In genomic region chr7:45465549-45465948, GRCm38 (mm10) we compare ENCODE assay signal across 9 mouse cellular contexts. TPM values are rescaled to one million over a fixed set of nuclear protein-coding genes. Genes with fewer than 3 reads are reported as not detected.
DNase-seq lines count a peak whose midpoint lies in the region; ATAC-seq lines count a peak whose summit lies in the region.
"Had no signal": no experiment of that assay in that cellular context is flagged by ENCODE, and none has a peak within 500 bp of the region (broad histone marks: within the 10 kb centered on the region; RNA-seq: fewer than 3 reads in every experiment).

No protein-coding gene starts in this region.

- intact Hi-C loops in left cerebral cortex, postnatal 25 days (cut with DNase I), result loop anchor here (10.0 kb wide), 1 partner anchor 239 kb away; the partner anchor contains the start of gene Dbp
- intact Hi-C loops in left cerebral cortex, postnatal 4 days (cut with DNase I), result no loop called here

- peak overlapping the region; percentile 92 for H3K4me3 ChIP-seq in forebrain, embryonic 13.5 days
- H3K4me3 ChIP-seq in limb, embryonic 10.5 days, result peak overlapping the region; percentile 92
- H3K4me3 ChIP-seq in stomach, embryonic 14.5 days (ENCODE audit: low read depth, low read length), result peak overlapping the region; percentile 86; the same call in 1 of the 2 replicates

- no peaks in the 10 kb centered on the region for H3K9me3 ChIP-seq in forebrain, embryonic 13.5 days (replicated peaks)
- no peaks in the 10 kb centered on the region for H3K9me3 ChIP-seq in limb, embryonic 10.5 days (replicated peaks)
- H3K9me3 ChIP-seq in stomach, embryonic 14.5 days (ENCODE audit: control insufficient read depth, low read depth, low read length), result no peaks in the 10 kb centered on the region

- no peak overlapping the region for H3K27ac ChIP-seq in forebrain, embryonic 13.5 days
- peak overlapping the region; percentile 93; the same call in 1 of the 2 replicates for H3K27ac ChIP-seq in limb, embryonic 10.5 days
- H3K27ac ChIP-seq in stomach, embryonic 14.5 days (ENCODE audit: low read length), result no peak overlapping the region

- no peaks in the 10 kb centered on the region for H3K27me3 ChIP-seq in forebrain, embryonic 13.5 days
- no peaks in the 10 kb centered on the region for H3K27me3 ChIP-seq in limb, embryonic 10.5 days (ENCODE audit: low read depth, poor library complexity, severe bottlenecking)
- H3K27me3 ChIP-seq in stomach, embryonic 14.5 days (ENCODE audit: control insufficient read depth, insufficient read depth, low read length), result no peaks in the 10 kb centered on the region

- DNase-seq in adrenal gland, adult (ENCODE audit: inconsistent age in 2 of 2, low spot score in 1 of 2), result peak; percentile 42 to 55
- no peak for DNase-seq in adrenal gland, postnatal 14 days
- DNase-seq in 416B (ENCODE audit: low read depth), result peak; percentile 69
- DNase-seq in limb, embryonic 10.5 days (ENCODE audit: low spot score), result no peak
- no peak for DNase-seq in left cerebral cortex, postnatal 25 days (ENCODE audit: low spot score in 2 of 2)
- DNase-seq in left cerebral cortex, postnatal 4 days, result no peak

- no peak for ATAC-seq in forebrain, embryonic 13.5 days
- no peak for ATAC-seq in stomach, embryonic 14.5 days (ENCODE audit: insufficient number of reproducible peaks, insufficient read depth, low FRiP score, low read depth)

- H3K4me2 ChIP-seq in forebrain, embryonic 13.5 days, result peak overlapping the region; percentile 95
- peak overlapping the region; percentile 61 for H3K4me2 ChIP-seq in stomach, embryonic 14.5 days (replicated peaks; ENCODE audit: low read depth, low read length)

- H3K36me3 ChIP-seq in forebrain, embryonic 13.5 days (ENCODE audit: poor library complexity, severe bottlenecking), result peaks cover 44% of the 10 kb centered on the region
- peaks cover 49% of the 10 kb centered on the region for H3K36me3 ChIP-seq in limb, embryonic 10.5 days
- peaks cover 16% of the 10 kb centered on the region; the same call in 1 of the 2 replicates for H3K36me3 ChIP-seq in stomach, embryonic 14.5 days (ENCODE audit: control insufficient read depth, insufficient read depth, low read length)

- H3K9ac ChIP-seq in forebrain, embryonic 13.5 days, result peak overlapping the region; percentile 95
- no peak overlapping the region for H3K9ac ChIP-seq in stomach, embryonic 14.5 days (replicated peaks; ENCODE audit: low read depth, low read length)

- WGBS in forebrain, embryonic 13.5 days, result 79% methylated on average over 9 of the region's 9 CpGs
- 80% methylated on average over 9 of the region's 9 CpGs for WGBS in limb, embryonic 10.5 days
- 79% methylated on average over 9 of the region's 9 CpGs for WGBS in stomach, embryonic 14.5 days

- H3K4me1 ChIP-seq in forebrain, embryonic 13.5 days, result peaks cover 27% of the 10 kb centered on the region
- H3K4me1 ChIP-seq in limb, embryonic 10.5 days, result peaks cover 37% of the 10 kb centered on the region
- peaks cover 13% of the 10 kb centered on the region for H3K4me1 ChIP-seq in stomach, embryonic 14.5 days (ENCODE audit: control insufficient read depth, insufficient read depth, low read length)

RNA-seq across cellular contexts. Expression of gene Bax, which starts 1.1 kb away (rescaled TPM):
- 54.4 and 60.0 TPM in 2 replicates for total RNA-seq in adrenal gland, postnatal 14 days (2021)
- 243 and 272 TPM in 2 replicates for polyA plus RNA-seq in forebrain, embryonic 13.5 days (2015; fragmentation: Nextera tagmentation; extraction: Ambion mirVana)
- polyA plus RNA-seq in limb, embryonic 10.5 days (2016; fragmentation: Nextera tagmentation; extraction: Ambion mirVana), result 248 and 297 TPM in 2 replicates
- polyA plus RNA-seq in stomach, embryonic 14.5 days (2014; fragmentation: Nextera tagmentation; extraction: Ambion mirVana), result 67.1 and 83.9 TPM in 2 replicates
- total RNA-seq in left cerebral cortex, postnatal 25 days (2021), result 10 to 100 TPM; 67.0 to 69.8 TPM
- total RNA-seq in left cerebral cortex, postnatal 4 days (2021), result 100 to 1,000 TPM; 116 to 119 TPM

RNA-seq across cellular contexts. Expression of gene Ftl1, which starts 5.9 kb away (rescaled TPM):
- total RNA-seq in adrenal gland, postnatal 14 days (2021), result 638 and 688 TPM in 2 replicates
- 6,730 and 6,791 TPM in 2 replicates for polyA plus RNA-seq in forebrain, embryonic 13.5 days (2015; fragmentation: Nextera tagmentation; extraction: Ambion mirVana)
- polyA plus RNA-seq in limb, embryonic 10.5 days (2016; fragmentation: Nextera tagmentation; extraction: Ambion mirVana), result 5,063 and 5,416 TPM in 2 replicates
- 4,275 and 4,681 TPM in 2 replicates for polyA plus RNA-seq in stomach, embryonic 14.5 days (2014; fragmentation: Nextera tagmentation; extraction: Ambion mirVana)
- 100 to 1,000 TPM; 207 to 225 TPM for total RNA-seq in left cerebral cortex, postnatal 25 days (2021)
- 100 to 1,000 TPM; 708 to 725 TPM for total RNA-seq in left cerebral cortex, postnatal 4 days (2021)

RNA-seq across cellular contexts. Expression of gene Tulp2, which starts 16.1 kb away (rescaled TPM):
- total RNA-seq in adrenal gland, postnatal 14 days (2021), result 0.49 and 1.1 TPM in 2 replicates
- polyA plus RNA-seq in forebrain, embryonic 13.5 days (2015; fragmentation: Nextera tagmentation; extraction: Ambion mirVana), result 0.11 and 0.22 TPM in 2 replicates
- 1.8 and 2.2 TPM in 2 replicates for polyA plus RNA-seq in limb, embryonic 10.5 days (2016; fragmentation: Nextera tagmentation; extraction: Ambion mirVana)
- polyA plus RNA-seq in stomach, embryonic 14.5 days (2014; fragmentation: Nextera tagmentation; extraction: Ambion mirVana), result 1.7 and 2.9 TPM in 2 replicates
- not detected for total RNA-seq in left cerebral cortex, postnatal 25 days (2021)
- under 1 TPM; 0.22 to 0.24 TPM for total RNA-seq in left cerebral cortex, postnatal 4 days (2021)
- total RNA-seq: hematopoietic stem cell, adult 5-6 weeks had no signal

RNA-seq across cellular contexts. Expression of gene Gm45808, which starts 21.1 kb away (rescaled TPM):
- total RNA-seq in adrenal gland, postnatal 14 days (2021), result 24.6 and 31.2 TPM in 2 replicates
- 0.26 TPM in 1 of 2 replicates, not detected in the other for polyA plus RNA-seq in forebrain, embryonic 13.5 days (2015; fragmentation: Nextera tagmentation; extraction: Ambion mirVana)
- not detected in 2 replicates for polyA plus RNA-seq in limb, embryonic 10.5 days (2016; fragmentation: Nextera tagmentation; extraction: Ambion mirVana)
- not detected in 2 replicates for polyA plus RNA-seq in stomach, embryonic 14.5 days (2014; fragmentation: Nextera tagmentation; extraction: Ambion mirVana)
- total RNA-seq in left cerebral cortex, postnatal 25 days (2021), result under 1 TPM in 1 of 2 experiments, not detected in 1; 0.73 TPM
- total RNA-seq in left cerebral cortex, postnatal 4 days (2021), result not detected
- total RNA-seq: hematopoietic stem cell, adult 5-6 weeks had no signal

RNA-seq across cellular contexts. Expression of gene Dhdh, which starts 23.1 kb away (rescaled TPM):
- 46.8 and 54.1 TPM in 2 replicates for total RNA-seq in adrenal gland, postnatal 14 days (2021)
- polyA plus RNA-seq in forebrain, embryonic 13.5 days (2015; fragmentation: Nextera tagmentation; extraction: Ambion mirVana), result 2.7 and 3.1 TPM in 2 replicates
- polyA plus RNA-seq in limb, embryonic 10.5 days (2016; fragmentation: Nextera tagmentation; extraction: Ambion mirVana), result 4.9 and 5.8 TPM in 2 replicates
- polyA plus RNA-seq in stomach, embryonic 14.5 days (2014; fragmentation: Nextera tagmentation; extraction: Ambion mirVana), result 2.7 and 3.4 TPM in 2 replicates
- total RNA-seq in left cerebral cortex, postnatal 25 days (2021), result 1 to 10 TPM; 2.7 to 4.0 TPM
- 1 to 10 TPM; 2.6 to 3.2 TPM for total RNA-seq in left cerebral cortex, postnatal 4 days (2021)

Comparison
In these comparisons a context has a peak if more than half of its experiments do, and no peak if none do; other contexts are left out.
1. DNase-seq: peak in adrenal gland, adult (2 of 2) and 416B (single experiment); none in adrenal gland, postnatal 14 days (single experiment), limb, embryonic 10.5 days (single experiment), left cerebral cortex, postnatal 25 days (0 of 2) and left cerebral cortex, postnatal 4 days (single experiment).
2. Peak in every context shown above with its lines, with median percentiles within 50 percentile points of each other: H3K4me3 ChIP-seq.